Mouse (Mus musculus): Measurements from ENCODE around the gene Gbf1.
A peak's percentile ranks its signal among the peaks of the same experiment; 100 is the strongest.

DNA sequence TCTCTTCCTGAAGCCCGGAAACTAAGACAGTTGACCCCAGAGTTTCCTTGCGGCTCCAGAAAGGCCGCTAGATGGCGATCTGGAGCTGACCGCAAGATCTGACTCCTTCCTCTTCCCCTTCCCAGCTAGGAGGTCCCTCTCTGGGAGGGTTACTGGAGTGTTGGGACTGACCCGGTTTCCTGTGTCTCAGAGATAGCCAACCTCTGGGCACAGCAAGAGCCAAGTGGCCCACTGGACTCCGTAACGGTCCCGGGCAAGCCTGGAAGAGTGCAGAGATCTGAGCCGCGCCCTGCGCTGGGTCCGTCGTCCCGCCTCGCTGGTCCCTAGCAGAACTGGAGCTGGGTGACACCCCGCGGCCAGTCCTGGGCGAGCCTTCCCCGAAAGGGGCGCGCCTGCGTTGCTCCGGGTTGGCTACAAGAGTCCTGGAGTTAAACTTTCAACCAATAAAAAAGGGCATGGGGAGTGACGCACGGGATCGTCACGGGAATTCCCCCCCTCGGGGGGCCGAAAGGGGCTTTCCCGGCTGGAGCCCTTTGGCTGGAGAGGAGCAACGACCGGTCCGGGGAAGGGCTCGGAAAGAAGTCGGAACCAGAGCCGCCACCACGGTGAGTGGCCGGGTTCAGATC, 152.0 kb downstream of the Gbf1 start, which contains the start of gene Nfkb2:
- TF ChIP-seq CTCF (IDR thresholded peaks at IDR 0.05; ENCODE audit: insufficient read depth, low read length) (peak; percentile 85), POLR2A (IDR thresholded peaks at IDR 0.05; ENCODE audit: borderline replicate concordance, extremely low read depth, low read depth, low read length) (peak; percentile 88; the same call in 1 of the 2 replicates)
